Mouse (Mus musculus) liver, adult 2 months (tissue): Measurements from ENCODE around the gene Nfkbia. TPM values are rescaled to one million over a fixed set of nuclear protein-coding genes. Genes with fewer than 3 reads are reported as not detected.

ENCODE experiments used
- DNase-seq: peaks from one replicate; pipeline ENCODE4 v3.0.0-alpha.2; 2011; ENCODE audit warnings: low read depth, low spot score; ENCODE audit errors: extremely low read depth
- H3K27ac ChIP-seq: fragments of 200-500 bp; replicated peaks from 2 replicates; pipeline ENCODE4 v1.5.1; 2012; ENCODE audit warnings: low read depth, mild to moderate bottlenecking, control low read depth, inconsistent platforms, low read length; ENCODE audit not compliant: insufficient read depth
- H3K27me3 ChIP-seq: fragments of 200-500 bp; 2 replicates; pipeline ENCODE4 v1.6.1; 2012; ENCODE audit warnings: mild to moderate bottlenecking, moderate library complexity, low read length, inconsistent platforms; ENCODE audit not compliant: control insufficient read depth, insufficient read depth
- H3K36me3 ChIP-seq: fragments of 200-500 bp; 2 replicates; pipeline ENCODE4 v1.6.1; 2012; ENCODE audit warnings: low read length, inconsistent platforms; ENCODE audit not compliant: control insufficient read depth, insufficient read depth
- H3K4me1 ChIP-seq: fragments of 200-500 bp; 2 replicates; pipeline ENCODE4 v1.6.1; 2011; ENCODE audit warnings: low read length; ENCODE audit not compliant: control insufficient read depth, insufficient read depth
- H3K4me3 ChIP-seq: fragments of 200-500 bp; 2 replicates; pipeline ENCODE4 v1.5.1; 2011; ENCODE audit warnings: low read depth, mild to moderate bottlenecking, control low read depth, low read length, moderate library complexity; ENCODE audit not compliant: insufficient read depth
- H3K79me2 ChIP-seq: fragments of 200-500 bp; 2 replicates; pipeline ENCODE4 v1.6.1; 2012; ENCODE audit warnings: inconsistent platforms, mild to moderate bottlenecking, low read length, moderate library complexity; ENCODE audit not compliant: control insufficient read depth, insufficient read depth
- H3K9ac ChIP-seq: fragments of 200-500 bp; 2 replicates; pipeline ENCODE4 v1.6.1; 2012; ENCODE audit warnings: low read depth, mild to moderate bottlenecking, control low read depth, inconsistent platforms, low read length
- CTCF ChIP-seq: fragments of 200-500 bp; IDR thresholded peaks from 2 replicates; pipeline ENCODE4 v1.5.1; 2011; ENCODE audit warnings: low read depth, low read length, control low read depth
- POLR2A ChIP-seq: fragments of 200-500 bp; IDR thresholded peaks from 2 replicates; pipeline ENCODE4 v1.6.1; 2011; ENCODE audit warnings: low read length, control low read depth; ENCODE audit not compliant: insufficient read depth; ENCODE audit errors: extremely low read depth
- whole genome bisulfite sequencing: fragments of 180-500 bp; shearing (Covaris S2); methylation state at CpG from one replicate; pipeline ENCODE4 v1.1.7; 2018; 5-methylcytosine and 5-hydroxymethylcytosine counted together
- polyA plus RNA-seq: library from polyadenylated mRNA; depleted of rRNA; stranded (reverse); fragments of >200 nt; gene quantifications from 2 replicates; pipeline ENCODE4 v1.2.3, GENCODE M21; 2012
- total RNA-seq: library from RNA; depleted of rRNA; stranded (reverse); fragments of >200 nt; gene quantifications from 2 replicates; pipeline ENCODE4 v1.2.3, GENCODE M21; 2014

Nfkbia gene
- total and polyA plus RNA-seq, 2 experiments, result 76.4 to 85.6 TPM

GRCm38 (mm10) chr12:55488661-55489447 is 3.6 kb downstream of the Nfkbia start:
- H3K4me3 ChIP-seq, result 0 out of 2 replicates have a peak overlapping the region, but pooled peaks have one; percentile 8
- 53% methylated on average over 13 of the region's 13 CpGs for WGBS
- DNase-seq, result peak; percentile 80
- peaks cover 32% of the 10 kb centered on the region for H3K4me1 ChIP-seq
- peaks cover 8% of the 10 kb centered on the region; the same call in 1 of the 2 replicates for H3K79me2 ChIP-seq
- TF ChIP-seq CTCF (no peak), POLR2A (no peak)
- peak overlapping the region; percentile 46 for H3K9ac ChIP-seq
- no peaks in the 10 kb centered on the region for H3K27me3 ChIP-seq
- H3K36me3 ChIP-seq, result peaks cover 35% of the 10 kb centered on the region
- peak overlapping the region; percentile 81 for H3K27ac ChIP-seq

- no peak for TF ChIP-seq POLR2A
- no peak for TF ChIP-seq CTCF
- Histone ChIP-seq H3K27ac (peak overlapping the region; percentile 81), H3K79me2 (peaks cover 8% of the 10 kb centered on the region; the same call in 1 of the 2 replicates), H3K4me1 (peaks cover 28% of the 10 kb centered on the region), H3K4me3 (no peak overlapping the region), H3K9ac (no peak overlapping the region), H3K36me3 (peaks cover 35% of the 10 kb centered on the region), H3K27me3 (no peaks in the 10 kb centered on the region)
- WGBS, result 71% methylated on average over 7 of the region's 7 CpGs
- peak; percentile 62 for DNase-seq
Measured at GRCm38 (mm10) chr12:55487843-55488660, 4.4 kb downstream of the Nfkbia start.

- peaks cover 28% of the 10 kb centered on the region for H3K4me1 ChIP-seq
- peak; percentile 73 for DNase-seq
- peak overlapping the region; percentile 48 for H3K27ac ChIP-seq
- H3K4me3 ChIP-seq, result no peak overlapping the region
- TF ChIP-seq POLR2A, result no peak
- TF ChIP-seq CTCF, result no peak
- H3K36me3 ChIP-seq, result peaks cover 35% of the 10 kb centered on the region
- H3K27me3 ChIP-seq, result no peaks in the 10 kb centered on the region
- H3K9ac ChIP-seq, result no peak overlapping the region
- 57% methylated on average over 18 of the region's 18 CpGs for WGBS
- H3K79me2 ChIP-seq, result peaks cover 8% of the 10 kb centered on the region; the same call in 1 of the 2 replicates
Measured at GRCm38 (mm10) chr12:55486923-55487674, 5.3 kb downstream of the Nfkbia start.

- WGBS, result 53% methylated on average over 6 of the region's 6 CpGs
- peak; percentile 62 for DNase-seq
- Histone ChIP-seq H3K79me2 (no peaks in the 10 kb centered on the region), H3K36me3 (peaks cover 17% of the 10 kb centered on the region), H3K27me3 (no peaks in the 10 kb centered on the region), H3K9ac (no peak overlapping the region), H3K4me1 (peaks cover 34% of the 10 kb centered on the region), H3K4me3 (no peak overlapping the region), H3K27ac (no peak overlapping the region)
- TF ChIP-seq POLR2A (no peak), CTCF (no peak)
Measured at GRCm38 (mm10) chr12:55484800-55485199, 7.6 kb downstream of the Nfkbia start.

- Histone ChIP-seq H3K27me3 (no peaks in the 10 kb centered on the region), H3K4me1 (peaks cover 32% of the 10 kb centered on the region), H3K27ac (no peak overlapping the region), H3K9ac (no peak overlapping the region), H3K4me3 (no peak overlapping the region), H3K36me3 (peaks cover 12% of the 10 kb centered on the region), H3K79me2 (no peaks in the 10 kb centered on the region)
- TF ChIP-seq CTCF, result no peak
- TF ChIP-seq POLR2A, result no peak
- DNase-seq, result no peak
- WGBS, result 85% methylated on average over 10 of the region's 10 CpGs
Measured at GRCm38 (mm10) chr12:55484079-55484774, 8.2 kb downstream of the Nfkbia start.
